Mouse (Mus musculus) thymus, postnatal 0 days (tissue): ENCODE data around the gene Klhl11. TPM values are rescaled to one million over a fixed set of nuclear protein-coding genes. Genes with fewer than 3 reads are reported as not detected.

Experiments used
- DNase-seq: peaks from one replicate; pipeline ENCODE4 v3.0.0-alpha.2; 2015; ENCODE audit warnings: low spot score
- polyA plus RNA-seq: library from polyadenylated mRNA; unstranded; fragments of >200 nt; fragmentation: Nextera tagmentation; extraction: Ambion mirVana; gene quantifications from 2 replicates; pipeline ENCODE4 v1.2.1, GENCODE M21; 2015

The Klhl11 gene
- polyA plus RNA-seq, 1 experiment from 2014 or later, result 5.4 TPM

- DNase-seq, result no peak
These were observed 967 bp downstream of the Klhl11 start for GRCm38 (mm10) chr11:100471352-100472196.

GRCm38 (mm10) chr11:100465833-100466232 lies 6.7 kb downstream of the Klhl11 start:
- no peak for DNase-seq

GRCm38 (mm10) chr11:100465229-100465792 lies 7.2 kb downstream of the Klhl11 start:
- no peak for DNase-seq

GRCm38 (mm10) chr11:100462699-100463098 lies 9.8 kb downstream of the Klhl11 start:
- no peak for DNase-seq

- DNase-seq, result no peak
These were observed 14.8 kb downstream of the Klhl11 start for GRCm38 (mm10) chr11:100457711-100458110.

GRCm38 (mm10) chr11:100457247-100457646 lies 15.3 kb downstream of the Klhl11 start:
- DNase-seq, result no peak

- DNase-seq, result no peak
These were observed 29.9 kb downstream of the Klhl11 start for GRCm38 (mm10) chr11:100442625-100443024.

GRCm38 (mm10) chr11:100441797-100442196 lies 30.7 kb downstream of the Klhl11 start, which contains the start of the genes Nt5c3b and Klhl10:
Gene Nt5c3b, minus strand, starts transcription at chr11:100441808.
Gene Klhl10, plus strand, starts transcription at chr11:100441917.
- no peak for DNase-seq

GRCm38 (mm10) chr11:100440691-100441522 lies 31.6 kb downstream of the Klhl11 start:
- peak; percentile 89 for DNase-seq

- no peak for DNase-seq
These were observed 34.6 kb downstream of the Klhl11 start for GRCm38 (mm10) chr11:100437901-100438300.

- no peak for DNase-seq
These were observed 36.8 kb downstream of the Klhl11 start for GRCm38 (mm10) chr11:100435678-100436246.

- DNase-seq, result no peak
These were observed 40.5 kb downstream of the Klhl11 start for GRCm38 (mm10) chr11:100432002-100432401.

- no peak for DNase-seq
These were observed 42.5 kb downstream of the Klhl11 start for GRCm38 (mm10) chr11:100430052-100430451.

- DNase-seq, result no peak
These were observed 43.8 kb downstream of the Klhl11 start for GRCm38 (mm10) chr11:100428612-100429199.

- DNase-seq, result no peak
These were observed 45.7 kb downstream of the Klhl11 start for GRCm38 (mm10) chr11:100426820-100427219.

GRCm38 (mm10) chr11:100425851-100426250 lies 46.7 kb downstream of the Klhl11 start:
- DNase-seq, result peak; percentile 55

- no peak for DNase-seq
These were observed 48.7 kb downstream of the Klhl11 start for GRCm38 (mm10) chr11:100423836-100424235.

- no peak for DNase-seq
These were observed 51.0 kb downstream of the Klhl11 start for GRCm38 (mm10) chr11:100421537-100421936.

- peak; percentile 28 for DNase-seq
These were observed 57.4 kb downstream of the Klhl11 start, which contains the start of gene Fkbp10 for GRCm38 (mm10) chr11:100414914-100415822. Gene Fkbp10, plus strand, starts transcription at chr11:100415697.
